Mouse (Mus musculus): Measurements from ENCODE around the gene C1qc.
A peak's percentile ranks its signal among the peaks of the same experiment; 100 is the strongest.

DNA sequence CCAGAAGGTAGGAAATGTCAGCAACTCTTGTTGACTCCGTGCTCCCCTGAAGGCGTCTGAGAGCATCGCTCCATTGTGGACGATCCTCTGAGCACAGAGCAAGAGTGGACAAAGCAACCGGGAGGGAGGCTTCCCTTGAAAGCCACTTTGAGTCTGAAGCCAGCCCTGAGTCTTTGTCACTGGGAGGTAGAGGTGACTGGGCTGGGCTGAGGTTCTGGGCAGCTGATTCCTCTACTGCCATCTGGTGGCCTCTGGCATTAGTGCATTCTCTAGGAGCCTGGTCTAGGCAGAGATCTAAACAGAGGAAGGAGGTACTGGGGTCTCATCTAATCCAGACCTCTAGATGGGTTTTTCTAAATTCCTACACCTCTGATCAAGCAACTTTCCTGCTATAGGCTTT, 51.8 kb downstream of the C1qc start:
- TF ChIP-seq CTCF (IDR thresholded peaks at IDR 0.05; ENCODE audit: extremely low read depth, insufficient read length, insufficient replicate concordance, low read depth, low read length), result peak; percentile 77; the same call in 1 of the 2 replicates
- no peak for TF ChIP-seq POLR2A (IDR thresholded peaks at IDR 0.05; ENCODE audit: low read depth, low read length)

All from small intestine, adult 2 months (tissue).